Mouse (Mus musculus): ENCODE results near the gene Zfp148.

GRCm38 (mm10) chr16:33346376-33346775, 34.3 kb upstream of the Zfp148 start:
- TF ChIP-seq CTCF (IDR thresholded peaks at IDR 0.05; ENCODE audit: control insufficient read depth, insufficient read depth, insufficient replicate concordance, low read depth, low read length) (no peak), POLR2A (IDR thresholded peaks at IDR 0.05; ENCODE audit: control insufficient read depth, low read depth, low read length) (no peak)

Measured in testis, adult 2 months (tissue).